Mouse (Mus musculus) forebrain, embryonic 15.5 days (tissue): ENCODE measurements around the gene Prkn. TPM values are rescaled to one million over a fixed set of nuclear protein-coding genes. Genes with fewer than 3 reads are reported as not detected.

Experiments used
- ATAC-seq: fragments of 200-750 bp; cut with Nextera tagmentation; replicated peaks from 2 replicates; pipeline ENCODE4 v1.8.0; 2017; ENCODE audit warnings: mild to moderate bottlenecking, moderate TSS enrichment, moderate library complexity
- H3K27ac ChIP-seq: fragments of 300-500 bp; sonication (generic); replicated peaks from 2 replicates; pipeline ENCODE4 v1.5.1; 2015; ENCODE audit warnings: mild to moderate bottlenecking, inconsistent platforms
- H3K27me3 ChIP-seq: fragments of 300-500 bp; sonication (generic); 2 replicates; pipeline ENCODE4 v1.6.1; 2015; ENCODE audit warnings: inconsistent platforms
- H3K36me3 ChIP-seq: fragments of 300-500 bp; sonication (generic); 2 replicates; pipeline ENCODE4 v1.6.1; 2015; ENCODE audit warnings: mild to moderate bottlenecking, inconsistent platforms
- H3K4me1 ChIP-seq: fragments of 300-500 bp; sonication (generic); 2 replicates; pipeline ENCODE4 v1.6.1; 2015; ENCODE audit warnings: inconsistent platforms
- H3K4me2 ChIP-seq: fragments of 300-500 bp; sonication (generic); replicated peaks from 2 replicates; pipeline ENCODE4 v1.6.1; 2015; ENCODE audit warnings: mild to moderate bottlenecking, inconsistent platforms
- H3K4me3 ChIP-seq: fragments of 300-500 bp; sonication (generic); 2 replicates; pipeline ENCODE4 v1.5.1; 2015; ENCODE audit warnings: mild to moderate bottlenecking, inconsistent platforms
- H3K9ac ChIP-seq: fragments of 300-500 bp; sonication (generic); replicated peaks from 2 replicates; pipeline ENCODE4 v1.6.1; 2015; ENCODE audit warnings: mild to moderate bottlenecking, inconsistent platforms
- H3K9me3 ChIP-seq: fragments of 300-500 bp; sonication (generic); 2 replicates; pipeline ENCODE4 v1.6.1; 2016; ENCODE audit warnings: inconsistent platforms
- whole genome bisulfite sequencing: fragments of 180-500 bp; shearing (Covaris S2); methylation state at CpG from one replicate; pipeline ENCODE4 v1.1.7; 2015; ENCODE audit warnings: mixed read lengths; 5-methylcytosine and 5-hydroxymethylcytosine counted together
- polyA plus RNA-seq: library from polyadenylated mRNA; unstranded; fragments of >200 nt; fragmentation: Nextera tagmentation; extraction: Ambion mirVana; gene quantifications from 2 replicates; pipeline ENCODE4 v1.2.1, GENCODE M21; 2015

Gene Prkn
- polyA plus RNA-seq, 1 experiment from 2014 or later, result 3.6 TPM

DNA sequence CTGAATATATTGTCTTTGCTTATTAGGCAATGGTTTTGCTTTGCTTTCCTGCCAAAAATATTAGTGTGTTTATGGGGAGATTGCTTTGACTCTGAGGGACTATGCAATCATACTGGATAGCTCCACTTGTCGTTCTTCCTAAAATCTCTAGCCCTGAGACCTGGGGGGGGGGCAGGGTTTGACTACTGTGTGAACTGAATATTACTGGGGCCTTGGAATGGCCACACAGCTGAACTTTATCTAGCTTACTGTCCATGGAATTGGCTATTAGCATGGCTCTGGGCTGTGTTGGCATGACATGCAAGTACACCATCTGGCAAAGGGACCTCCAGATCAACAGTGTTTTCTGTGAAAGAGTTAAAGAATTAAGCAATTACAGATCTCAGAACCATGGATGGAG lies 395.1 kb downstream of the Prkn start:
- no peaks in the 10 kb centered on the region for H3K9me3 ChIP-seq
- no peak for ATAC-seq
- H3K4me1 ChIP-seq, result peaks cover 7% of the 10 kb centered on the region
- H3K27me3 ChIP-seq, result no peaks in the 10 kb centered on the region
- no peak overlapping the region for H3K9ac ChIP-seq
- no peaks in the 10 kb centered on the region for H3K36me3 ChIP-seq
- no peak overlapping the region for H3K27ac ChIP-seq
- no peak overlapping the region for H3K4me3 ChIP-seq
- H3K4me2 ChIP-seq, result no peak overlapping the region
- WGBS, result 76% methylated on average over 1 of the region's 1 CpGs

DNA sequence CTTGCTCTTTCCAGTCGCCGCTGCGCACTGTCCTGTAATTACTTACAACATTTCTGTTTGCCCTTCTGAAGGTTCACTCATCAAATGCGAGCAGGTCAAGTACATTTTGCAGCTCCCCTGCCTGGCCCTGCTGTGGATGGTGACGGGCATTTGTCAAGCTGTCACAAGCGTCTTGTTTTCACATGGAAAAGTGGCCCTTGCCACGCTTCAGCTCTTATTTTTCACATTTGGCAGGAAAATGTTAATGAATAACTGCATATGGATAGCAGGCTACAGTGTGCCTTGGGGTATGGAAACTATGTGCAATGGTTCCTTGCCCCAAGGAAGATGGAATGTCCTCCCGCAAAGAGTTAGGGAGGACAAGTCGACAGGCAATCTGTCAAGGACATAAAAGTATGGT lies 404.9 kb downstream of the Prkn start:
- Histone ChIP-seq H3K36me3 (no peaks in the 10 kb centered on the region), H3K9ac (no peak overlapping the region), H3K27ac (no peak overlapping the region), H3K4me3 (no peak overlapping the region), H3K27me3 (no peaks in the 10 kb centered on the region), H3K4me2 (no peak overlapping the region), H3K9me3 (no peaks in the 10 kb centered on the region), H3K4me1 (peaks cover 5% of the 10 kb centered on the region)
- ATAC-seq, result no peak
- 83% methylated on average over 9 of the region's 9 CpGs for WGBS

DNA sequence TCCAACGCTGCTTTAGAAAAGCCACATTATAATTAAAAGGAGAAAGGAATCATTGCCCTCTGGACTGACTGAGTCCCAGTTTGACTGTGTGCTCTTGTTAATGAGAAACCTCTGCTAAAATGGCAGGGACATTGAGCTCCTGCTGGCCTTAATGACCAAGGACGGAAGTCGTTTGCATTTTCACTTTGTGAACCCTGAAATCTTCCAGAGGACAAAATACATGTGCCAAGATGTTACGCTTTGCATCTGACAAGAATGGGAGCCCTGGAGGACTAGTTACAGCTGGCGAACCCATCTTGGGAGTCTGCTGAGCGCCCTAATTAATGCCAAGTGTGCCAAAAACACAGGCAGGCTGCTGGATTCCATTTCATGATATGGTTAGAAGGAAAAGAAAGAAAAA lies 409.0 kb downstream of the Prkn start:
- Histone ChIP-seq H3K9ac (no peak overlapping the region), H3K9me3 (no peaks in the 10 kb centered on the region), H3K27ac (no peak overlapping the region), H3K4me2 (no peak overlapping the region), H3K36me3 (no peaks in the 10 kb centered on the region), H3K27me3 (no peaks in the 10 kb centered on the region), H3K4me3 (no peak overlapping the region), H3K4me1 (peaks cover 5% of the 10 kb centered on the region)
- no peak for ATAC-seq
- WGBS, result 18% methylated on average over 6 of the region's 6 CpGs

DNA sequence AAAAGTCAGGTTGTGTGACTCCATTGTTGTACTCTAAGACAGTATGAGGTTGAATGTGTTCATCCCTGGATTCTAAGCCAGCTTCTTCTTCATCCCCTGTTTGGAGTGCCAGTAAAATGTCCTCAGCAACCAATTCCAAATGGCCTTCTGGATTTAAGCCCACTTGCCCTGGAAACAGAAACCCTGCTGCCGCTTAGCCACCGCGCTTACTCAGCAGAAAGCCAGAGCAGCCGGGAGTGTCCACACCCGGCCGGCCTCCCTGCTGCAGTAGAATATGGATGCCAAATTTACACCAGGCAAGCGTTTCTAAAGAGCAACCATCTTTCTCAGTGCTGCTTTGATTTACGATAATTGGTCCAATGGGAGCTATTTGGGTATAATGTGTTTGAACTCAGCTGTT lies 420.5 kb downstream of the Prkn start:
- H3K9ac ChIP-seq, result no peak overlapping the region
- H3K36me3 ChIP-seq, result no peaks in the 10 kb centered on the region
- H3K4me2 ChIP-seq, result no peak overlapping the region
- H3K27me3 ChIP-seq, result no peaks in the 10 kb centered on the region
- no peaks in the 10 kb centered on the region for H3K9me3 ChIP-seq
- H3K4me1 ChIP-seq, result no peaks in the 10 kb centered on the region
- 75% methylated on average over 8 of the region's 8 CpGs for WGBS
- H3K27ac ChIP-seq, result no peak overlapping the region
- no peak overlapping the region for H3K4me3 ChIP-seq
- no peak for ATAC-seq

DNA sequence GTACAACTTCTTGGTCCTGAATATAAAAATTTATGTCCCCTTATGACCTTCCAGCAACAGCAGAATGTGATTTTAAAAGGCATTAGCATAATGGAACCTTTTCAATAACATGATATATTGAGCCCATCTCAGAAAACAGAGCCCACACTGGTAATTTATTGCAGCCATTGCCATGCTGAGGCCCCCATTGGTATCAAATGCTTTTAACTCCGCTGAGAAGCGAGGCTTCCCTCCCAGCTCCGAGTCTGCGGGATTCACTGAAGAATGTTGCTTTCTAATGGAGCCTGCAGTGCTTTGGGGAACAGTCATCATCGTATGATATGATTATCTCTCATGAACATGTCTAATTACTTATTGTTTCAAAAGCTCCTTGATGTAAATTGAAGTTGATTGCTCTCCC lies 421.5 kb downstream of the Prkn start:
- H3K9ac ChIP-seq, result no peak overlapping the region
- no peaks in the 10 kb centered on the region for H3K36me3 ChIP-seq
- H3K4me1 ChIP-seq, result no peaks in the 10 kb centered on the region
- no peak overlapping the region for H3K27ac ChIP-seq
- WGBS, result 73% methylated on average over 5 of the region's 5 CpGs
- no peaks in the 10 kb centered on the region for H3K9me3 ChIP-seq
- H3K27me3 ChIP-seq, result no peaks in the 10 kb centered on the region
- ATAC-seq, result no peak
- no peak overlapping the region for H3K4me3 ChIP-seq
- H3K4me2 ChIP-seq, result no peak overlapping the region

DNA sequence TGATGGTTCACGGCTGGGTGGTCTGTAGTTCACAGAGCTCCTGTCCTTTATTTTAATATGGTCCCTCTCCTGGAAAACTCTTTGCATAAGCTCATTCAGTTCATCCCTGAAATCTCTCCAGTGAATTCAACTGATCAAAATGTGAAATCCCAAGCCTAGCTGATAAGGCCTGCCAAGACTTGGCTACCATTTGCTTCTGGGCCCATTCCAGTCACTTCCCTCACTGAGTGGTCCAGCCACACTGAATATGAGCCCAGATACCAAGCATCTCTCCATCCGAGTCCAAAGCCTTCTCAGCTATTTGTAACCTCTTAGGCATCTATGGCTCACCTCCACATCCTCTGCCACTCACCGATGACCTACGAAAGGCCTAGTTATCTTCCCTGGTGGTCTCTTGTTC lies 427.8 kb downstream of the Prkn start:
- H3K27ac ChIP-seq, result no peak overlapping the region
- H3K4me3 ChIP-seq, result no peak overlapping the region
- no peak overlapping the region for H3K4me2 ChIP-seq
- H3K4me1 ChIP-seq, result no peaks in the 10 kb centered on the region
- 84% methylated on average over 4 of the region's 4 CpGs for WGBS
- ATAC-seq, result no peak
- no peaks in the 10 kb centered on the region for H3K36me3 ChIP-seq
- H3K27me3 ChIP-seq, result no peaks in the 10 kb centered on the region
- H3K9me3 ChIP-seq, result no peaks in the 10 kb centered on the region
- no peak overlapping the region for H3K9ac ChIP-seq

DNA sequence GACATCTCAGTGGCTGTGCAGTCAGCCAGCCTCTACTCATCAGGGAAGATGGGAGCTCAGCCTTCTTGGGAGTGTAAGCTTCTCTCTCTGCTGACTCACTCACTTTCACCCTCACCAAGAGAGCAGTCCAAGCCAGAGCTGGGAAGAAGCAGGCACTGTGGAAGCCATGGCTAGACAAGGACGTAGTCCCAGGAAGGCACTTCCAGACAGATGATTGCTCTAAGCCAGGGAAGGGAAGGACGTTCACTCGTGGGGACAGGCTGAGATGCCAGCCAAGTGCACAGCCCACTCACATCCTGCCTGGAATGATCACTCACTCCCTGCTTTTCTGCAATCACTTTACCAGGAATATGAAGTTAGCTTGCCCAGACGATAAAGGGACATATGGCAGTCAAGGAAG lies 430.0 kb downstream of the Prkn start:
- WGBS, result 86% methylated on average over 4 of the region's 4 CpGs
- no peak for ATAC-seq
- Histone ChIP-seq H3K9ac (no peak overlapping the region), H3K4me1 (no peaks in the 10 kb centered on the region), H3K27ac (no peak overlapping the region), H3K9me3 (no peaks in the 10 kb centered on the region), H3K36me3 (no peaks in the 10 kb centered on the region), H3K4me3 (no peak overlapping the region), H3K27me3 (no peaks in the 10 kb centered on the region), H3K4me2 (no peak overlapping the region)

DNA sequence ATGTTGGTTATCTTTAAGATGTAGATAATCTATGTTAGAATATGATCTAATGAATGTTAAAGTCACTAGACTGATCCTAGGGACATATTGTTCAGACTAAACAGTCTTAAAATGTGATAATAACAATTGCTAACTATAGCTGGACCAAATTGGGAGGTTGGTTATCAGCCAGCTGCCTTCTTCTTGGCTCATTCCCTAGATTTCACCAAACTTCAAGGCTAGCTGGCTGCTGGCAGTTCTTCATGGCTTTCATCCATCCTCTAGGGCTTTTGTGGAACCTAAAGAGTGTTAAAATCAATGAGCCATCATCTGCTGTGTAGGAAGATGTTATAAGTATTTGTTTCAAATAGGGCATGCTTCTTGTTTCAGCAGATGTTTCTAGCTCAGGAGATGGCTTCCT lies 431.7 kb downstream of the Prkn start:
- H3K4me3 ChIP-seq, result no peak overlapping the region
- no peak overlapping the region for H3K4me2 ChIP-seq
- no peaks in the 10 kb centered on the region for H3K4me1 ChIP-seq
- no peaks in the 10 kb centered on the region for H3K27me3 ChIP-seq
- H3K9me3 ChIP-seq, result no peaks in the 10 kb centered on the region
- H3K36me3 ChIP-seq, result no peaks in the 10 kb centered on the region
- no peak overlapping the region for H3K9ac ChIP-seq
- ATAC-seq, result no peak
- no peak overlapping the region for H3K27ac ChIP-seq

DNA sequence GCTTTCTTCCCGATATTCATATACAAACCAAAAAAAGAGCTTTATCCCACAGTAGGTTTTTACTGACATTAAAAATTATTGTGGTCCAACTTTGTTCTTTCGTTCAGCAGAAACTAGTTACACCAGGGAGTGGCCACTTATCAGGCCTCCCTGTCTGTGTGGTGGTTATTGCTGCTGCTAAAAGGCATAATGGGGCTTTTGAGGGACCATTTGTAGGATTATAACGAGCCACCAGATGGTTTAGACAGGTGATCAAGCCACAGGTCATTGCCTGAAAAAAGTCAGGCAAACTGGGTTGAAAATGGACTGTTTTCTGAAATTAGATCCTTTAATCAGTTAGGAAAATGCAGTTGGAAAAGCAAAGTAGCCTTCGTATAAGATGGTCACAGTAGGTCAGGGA lies 444.1 kb downstream of the Prkn start:
- H3K9me3 ChIP-seq, result no peaks in the 10 kb centered on the region
- H3K4me3 ChIP-seq, result no peak overlapping the region
- no peaks in the 10 kb centered on the region for H3K36me3 ChIP-seq
- ATAC-seq, result no peak
- H3K27me3 ChIP-seq, result no peaks in the 10 kb centered on the region
- 60% methylated on average over 4 of the region's 4 CpGs for WGBS
- H3K27ac ChIP-seq, result no peak overlapping the region
- no peak overlapping the region for H3K4me2 ChIP-seq
- H3K4me1 ChIP-seq, result no peaks in the 10 kb centered on the region
- H3K9ac ChIP-seq, result no peak overlapping the region

DNA sequence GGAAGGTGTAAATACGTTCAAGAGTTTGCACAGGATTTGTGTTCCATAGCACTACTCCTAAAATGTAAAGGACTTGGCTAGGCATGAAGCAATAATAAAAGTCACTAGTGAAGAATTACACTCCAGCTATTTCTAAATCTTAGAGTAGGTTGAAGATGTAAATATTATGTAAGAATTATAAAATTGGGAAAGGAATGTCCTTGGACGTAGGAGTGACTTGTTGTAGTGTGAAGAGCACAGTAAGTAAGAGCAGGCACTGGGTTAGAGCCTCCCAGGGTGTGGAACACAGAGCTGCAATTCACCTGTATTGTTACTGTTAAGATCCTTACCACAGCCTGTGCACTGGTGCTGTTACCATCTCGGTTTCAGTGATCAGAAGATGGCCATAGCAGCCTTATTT lies 450.0 kb downstream of the Prkn start:
- Histone ChIP-seq H3K27ac (no peak overlapping the region), H3K36me3 (no peaks in the 10 kb centered on the region), H3K4me1 (no peaks in the 10 kb centered on the region), H3K9me3 (no peaks in the 10 kb centered on the region), H3K4me2 (no peak overlapping the region), H3K27me3 (no peaks in the 10 kb centered on the region), H3K9ac (no peak overlapping the region), H3K4me3 (no peak overlapping the region)
- ATAC-seq, result no peak
- WGBS, result 78% methylated on average over 3 of the region's 3 CpGs

DNA sequence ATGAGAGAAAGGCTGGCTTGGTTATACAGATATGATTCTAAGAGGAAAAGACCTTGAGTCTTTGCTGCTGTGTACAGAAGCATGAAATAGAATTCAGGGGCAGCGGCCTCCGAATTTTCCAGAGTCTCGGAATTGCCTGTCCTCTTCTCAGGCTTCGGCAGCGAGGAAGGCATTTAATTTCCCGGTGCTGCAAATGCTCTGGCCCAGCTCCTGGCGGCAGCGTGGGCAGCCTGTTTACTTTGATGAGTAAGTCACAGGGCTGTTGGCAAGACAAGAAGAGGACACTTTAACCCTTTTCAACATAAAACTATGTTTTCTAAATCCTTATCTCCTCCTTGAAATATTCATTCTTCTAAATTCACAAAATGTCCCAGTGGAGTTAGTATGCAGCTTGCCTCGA lies 462.9 kb downstream of the Prkn start:
- Histone ChIP-seq H3K27me3 (no peaks in the 10 kb centered on the region), H3K36me3 (no peaks in the 10 kb centered on the region), H3K9ac (no peak overlapping the region), H3K27ac (no peak overlapping the region), H3K9me3 (no peaks in the 10 kb centered on the region), H3K4me1 (no peaks in the 10 kb centered on the region), H3K4me3 (no peak overlapping the region), H3K4me2 (no peak overlapping the region)
- ATAC-seq, result no peak
- WGBS, result 71% methylated on average over 9 of the region's 9 CpGs

DNA sequence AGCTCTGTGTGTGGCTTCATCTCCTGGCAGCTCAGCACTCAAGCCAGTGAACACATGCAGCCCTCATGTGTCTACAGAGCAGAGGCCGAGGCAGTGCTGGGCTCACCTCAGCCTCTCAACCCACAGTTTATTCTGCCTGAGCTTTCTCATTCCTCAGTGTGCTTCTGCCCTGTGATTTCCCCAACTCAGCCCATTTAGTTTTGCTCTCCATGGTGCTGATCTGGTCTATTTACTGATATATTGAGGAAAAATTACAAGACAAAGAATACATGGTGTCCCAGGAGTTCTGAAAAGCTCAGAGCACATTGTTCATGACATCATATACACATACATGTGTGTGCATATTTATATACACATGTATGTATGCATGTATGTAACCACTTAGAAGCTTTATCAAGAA lies 469.7 kb downstream of the Prkn start:
- WGBS, result 28% methylated on average over 1 of the region's 1 CpGs
- Histone ChIP-seq H3K9me3 (no peaks in the 10 kb centered on the region), H3K36me3 (no peaks in the 10 kb centered on the region), H3K4me2 (no peak overlapping the region), H3K4me1 (no peaks in the 10 kb centered on the region), H3K9ac (no peak overlapping the region), H3K4me3 (no peak overlapping the region), H3K27me3 (no peaks in the 10 kb centered on the region), H3K27ac (no peak overlapping the region)
- no peak for ATAC-seq

DNA sequence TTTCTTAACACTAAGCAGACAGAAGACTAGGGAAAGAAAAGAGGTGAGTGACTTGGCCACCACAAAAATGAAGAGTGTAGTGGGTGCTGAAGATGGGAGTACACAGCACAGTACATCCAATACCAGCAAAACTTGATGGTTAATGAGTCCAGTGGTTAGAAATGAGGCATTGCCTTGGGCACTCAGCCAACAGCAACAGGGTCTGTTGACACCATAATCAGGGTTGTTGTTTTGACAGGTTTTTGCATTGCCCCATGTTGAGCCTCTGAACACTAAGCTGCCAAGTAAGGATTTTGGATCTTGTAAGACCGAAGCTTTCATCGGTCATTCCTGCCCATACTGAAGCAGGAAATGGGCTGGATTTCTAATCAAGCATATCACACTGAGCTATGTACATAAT lies 474.0 kb downstream of the Prkn start:
- H3K4me3 ChIP-seq, result no peak overlapping the region
- H3K36me3 ChIP-seq, result no peaks in the 10 kb centered on the region
- no peaks in the 10 kb centered on the region for H3K4me1 ChIP-seq
- H3K27ac ChIP-seq, result no peak overlapping the region
- no peak overlapping the region for H3K4me2 ChIP-seq
- H3K9ac ChIP-seq, result no peak overlapping the region
- no peak for ATAC-seq
- WGBS, result 32% methylated on average over 2 of the region's 2 CpGs
- no peaks in the 10 kb centered on the region for H3K9me3 ChIP-seq
- no peaks in the 10 kb centered on the region for H3K27me3 ChIP-seq

DNA sequence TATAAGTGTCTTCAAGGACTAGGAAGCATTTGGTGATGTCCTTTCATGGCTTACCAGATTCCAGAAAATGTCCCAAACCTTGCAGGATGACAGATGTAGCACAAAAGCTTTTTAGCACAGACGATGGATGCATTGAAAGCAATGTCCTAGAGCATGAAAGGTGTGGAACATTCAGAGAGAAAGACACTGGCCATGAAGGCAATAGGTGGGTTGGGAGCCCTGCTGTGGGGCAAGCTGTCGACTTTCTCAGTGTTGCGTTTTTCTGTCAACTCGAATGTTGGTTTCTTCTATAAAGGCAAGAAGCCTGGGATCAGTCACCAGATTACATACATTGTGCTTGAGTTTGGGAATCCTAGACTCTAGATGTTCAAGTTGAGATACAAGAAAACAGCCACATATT lies 475.5 kb downstream of the Prkn start:
- no peaks in the 10 kb centered on the region for H3K9me3 ChIP-seq
- H3K27ac ChIP-seq, result no peak overlapping the region
- H3K4me3 ChIP-seq, result no peak overlapping the region
- no peaks in the 10 kb centered on the region for H3K27me3 ChIP-seq
- no peak overlapping the region for H3K9ac ChIP-seq
- no peaks in the 10 kb centered on the region for H3K4me1 ChIP-seq
- WGBS, result 95% methylated on average over 4 of the region's 4 CpGs
- H3K36me3 ChIP-seq, result no peaks in the 10 kb centered on the region
- no peak overlapping the region for H3K4me2 ChIP-seq
- ATAC-seq, result no peak
